Mouse (Mus musculus) midbrain, embryonic 11.5 days (tissue): ENCODE measurements around the gene Ifnlr1. TPM values are rescaled to one million over a fixed set of nuclear protein-coding genes. Genes with fewer than 3 reads are reported as not detected.
A peak's percentile ranks its signal among the peaks of the same experiment; 100 is the strongest.
"Not testable (repeated sequence)": the region's sequence is repeated elsewhere in the genome, so short reads cannot be mapped to it uniquely, and the experiment has no call there.

Experiments used
- ATAC-seq: fragments of 200-750 bp; cut with Nextera tagmentation; 2 replicates; pipeline ENCODE4 v1.8.0; 2017; ENCODE audit warnings: moderate TSS enrichment, moderate library complexity; ENCODE audit not compliant: low FRiP score
- DNase-seq: peaks from one replicate; pipeline ENCODE4 v3.0.0; 2015; ENCODE audit warnings: low spot score; ENCODE audit errors: missing footprints
- H3K27ac ChIP-seq: fragments of 300-500 bp; sonication (generic); 2 replicates; pipeline ENCODE4 v1.5.1; 2014; ENCODE audit warnings: low read depth, low read length
- H3K27me3 ChIP-seq: fragments of 300-500 bp; sonication (generic); 2 replicates; pipeline ENCODE4 v1.6.1; 2014; ENCODE audit warnings: mild to moderate bottlenecking, low read length, moderate library complexity, mixed read lengths; ENCODE audit not compliant: control insufficient read depth, insufficient read depth
- H3K36me3 ChIP-seq: fragments of 300-500 bp; sonication (generic); 2 replicates; pipeline ENCODE4 v1.6.1; 2014; ENCODE audit warnings: mild to moderate bottlenecking, low read length, moderate library complexity, mixed read lengths; ENCODE audit not compliant: control insufficient read depth, insufficient read depth
- H3K4me1 ChIP-seq: fragments of 300-500 bp; sonication (generic); 2 replicates; pipeline ENCODE4 v1.6.1; 2014; ENCODE audit warnings: low read length; ENCODE audit not compliant: control insufficient read depth, insufficient read depth
- H3K4me2 ChIP-seq: fragments of 300-500 bp; sonication (generic); 2 replicates; pipeline ENCODE4 v1.6.1; 2014; ENCODE audit warnings: mild to moderate bottlenecking, moderate library complexity
- H3K4me3 ChIP-seq: fragments of 300-500 bp; sonication (generic); 2 replicates; pipeline ENCODE4 v1.5.1; 2014; ENCODE audit warnings: low read depth, low read length
- H3K9ac ChIP-seq: fragments of 300-500 bp; sonication (generic); 2 replicates; pipeline ENCODE4 v1.6.1; 2014; ENCODE audit warnings: low read length
- H3K9me3 ChIP-seq: fragments of 300-500 bp; sonication (generic); 2 replicates; pipeline ENCODE4 v1.6.1; 2016; ENCODE audit warnings: low read length; ENCODE audit not compliant: control insufficient read depth
- WGBS: fragments of 180-500 bp; shearing (Covaris S2); extraction: QIAGEN DNeasy Blood & Tissue Kit; methylation state at CpG from one replicate; pipeline ENCODE4 v1.1.7; 2014; 5-methylcytosine and 5-hydroxymethylcytosine counted together
- polyA plus RNA-seq: library from polyadenylated mRNA; unstranded; fragments of >200 nt; fragmentation: Nextera tagmentation; extraction: Ambion mirVana; gene quantifications from 2 replicates; pipeline ENCODE4 v1.2.1, GENCODE M21; 2014

Ifnlr1 gene
- polyA plus RNA-seq, result 0.08 and 0.12 TPM in 2 replicates

GRCm38 (mm10) chr4:135685906-135686567 is at the start of gene Ifnlr1:
Ifnlr1 (plus strand) TSS chr4:135686287.
- H3K27me3 ChIP-seq, result peaks cover 39% of the 10 kb centered on the region
- H3K9me3 ChIP-seq, result no peaks in the 10 kb centered on the region
- peak within 1 kb of the TSS; percentile 94 for H3K4me2 ChIP-seq
- peak; percentile 96 for DNase-seq
- peak within 1 kb of the TSS; percentile 55 for H3K9ac ChIP-seq
- peaks cover 4% of the 10 kb centered on the region for H3K4me1 ChIP-seq
- H3K27ac ChIP-seq, result no peak within 1 kb of the TSS
- WGBS, result 2% methylated on average over 41 of the region's 41 CpGs
- no peak for ATAC-seq
- H3K36me3 ChIP-seq, result no peaks in the 10 kb centered on the region
- H3K4me3 ChIP-seq, result peak within 1 kb of the TSS; percentile 52

DNA sequence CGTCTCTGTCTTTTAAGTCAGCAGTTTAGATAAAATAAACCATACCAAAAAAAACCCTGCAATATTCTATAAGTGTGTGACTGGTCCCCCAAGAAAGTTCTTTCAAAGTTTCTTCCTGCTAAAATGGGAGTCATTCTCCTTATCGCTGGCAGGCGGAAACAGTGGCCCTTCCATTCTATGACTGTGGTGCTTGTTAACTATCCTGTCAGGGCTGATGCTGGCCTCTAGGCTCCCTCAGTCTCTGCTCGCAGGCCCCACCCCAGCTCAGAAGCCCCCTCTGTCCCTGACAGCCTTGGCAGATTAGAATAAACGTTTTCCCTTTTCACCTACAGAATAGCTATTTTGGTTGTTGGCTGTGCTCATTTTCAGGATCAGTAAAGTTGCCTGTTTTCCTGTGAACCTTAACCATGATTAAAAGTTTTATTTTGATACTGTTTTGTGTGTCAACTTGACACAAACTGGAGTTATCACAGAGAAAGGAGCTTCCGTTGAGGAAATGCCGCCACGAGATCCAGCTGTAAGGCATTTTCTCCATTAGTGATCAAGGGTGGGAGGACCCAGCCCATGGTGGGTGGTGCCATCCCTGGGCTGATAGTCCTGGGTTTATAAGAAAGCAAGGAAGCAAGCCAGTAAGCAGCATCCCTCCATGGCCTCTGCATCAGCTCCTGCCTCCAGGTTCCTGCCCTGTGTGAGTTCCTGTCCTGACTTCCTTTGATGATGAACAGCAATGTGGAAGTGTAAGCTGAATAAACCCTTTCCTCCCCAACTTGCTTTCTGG is 44.6 kb upstream of the Ifnlr1 start:
- H3K36me3 ChIP-seq, H3K27ac ChIP-seq, H3K4me1 ChIP-seq, DNase-seq, H3K9me3 ChIP-seq, ATAC-seq, H3K4me3 ChIP-seq, H3K27me3 ChIP-seq, H3K9ac ChIP-seq, H3K4me2 ChIP-seq: not testable (repeated sequence)
- WGBS, result 87% methylated on average over 8 of the region's 8 CpGs

GRCm38 (mm10) chr4:135645022-135645637 is 41.0 kb upstream of the Ifnlr1 start:
- WGBS, result 76% methylated on average over 12 of the region's 12 CpGs
- Histone ChIP-seq H3K9ac (no peak overlapping the region), H3K9me3 (no peaks in the 10 kb centered on the region), H3K36me3 (no peaks in the 10 kb centered on the region), H3K27ac (no peak overlapping the region), H3K4me1 (no peaks in the 10 kb centered on the region), H3K27me3 (no peaks in the 10 kb centered on the region), H3K4me2 (no peak overlapping the region), H3K4me3 (no peak overlapping the region)
- DNase-seq (no peak), ATAC-seq (no peak)

GRCm38 (mm10) chr4:135652966-135653607 is 33.0 kb upstream of the Ifnlr1 start:
- H3K9me3 ChIP-seq, result no peaks in the 10 kb centered on the region
- WGBS, result 62% methylated on average over 11 of the region's 11 CpGs
- H3K27me3 ChIP-seq, result no peaks in the 10 kb centered on the region
- no peak overlapping the region for H3K4me2 ChIP-seq
- no peak overlapping the region for H3K27ac ChIP-seq
- no peak for ATAC-seq
- peaks cover 8% of the 10 kb centered on the region for H3K4me1 ChIP-seq
- H3K36me3 ChIP-seq, result no peaks in the 10 kb centered on the region
- no peak for DNase-seq
- H3K4me3 ChIP-seq, result no peak overlapping the region
- H3K9ac ChIP-seq, result no peak overlapping the region

- peaks cover 8% of the 10 kb centered on the region for H3K4me1 ChIP-seq
- no peaks in the 10 kb centered on the region for H3K27me3 ChIP-seq
- H3K9me3 ChIP-seq, result no peaks in the 10 kb centered on the region
- DNase-seq (no peak), ATAC-seq (no peak)
- 95% methylated on average over 7 of the region's 7 CpGs for WGBS
- H3K4me3 ChIP-seq, result no peak overlapping the region
- H3K9ac ChIP-seq, result no peak overlapping the region
- no peaks in the 10 kb centered on the region for H3K36me3 ChIP-seq
- H3K4me2 ChIP-seq, result no peak overlapping the region
- H3K27ac ChIP-seq, result no peak overlapping the region
Measured at GRCm38 (mm10) chr4:135653956-135654355, 32.1 kb upstream of the Ifnlr1 start.

DNA sequence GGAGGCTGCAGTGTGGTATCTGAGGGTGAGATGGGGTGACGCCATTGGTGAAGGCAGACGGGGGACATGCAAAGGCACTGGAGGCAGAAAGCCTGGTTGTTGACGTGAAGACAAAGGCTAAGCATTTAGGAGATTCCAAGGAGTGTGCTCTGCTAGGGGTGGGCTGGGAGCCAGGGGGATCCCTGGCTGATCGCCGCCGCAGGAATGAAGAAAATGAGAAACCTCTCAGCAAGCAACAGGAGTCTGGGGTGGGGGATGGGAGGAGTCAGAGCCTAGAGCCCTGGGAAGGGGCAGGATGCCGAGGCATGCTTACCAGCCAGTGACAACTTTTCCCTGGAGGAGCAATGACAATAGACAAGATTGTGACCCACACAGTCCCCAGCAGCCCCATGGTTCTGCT is 30.6 kb upstream of the Ifnlr1 start:
- no peak overlapping the region for H3K4me3 ChIP-seq
- no peak for DNase-seq
- no peak overlapping the region for H3K9ac ChIP-seq
- H3K4me1 ChIP-seq, result peaks cover 8% of the 10 kb centered on the region
- no peaks in the 10 kb centered on the region for H3K36me3 ChIP-seq
- no peak for ATAC-seq
- no peak overlapping the region for H3K27ac ChIP-seq
- H3K9me3 ChIP-seq, result no peaks in the 10 kb centered on the region
- H3K27me3 ChIP-seq, result no peaks in the 10 kb centered on the region
- WGBS, result 23% methylated on average over 7 of the region's 7 CpGs
- no peak overlapping the region for H3K4me2 ChIP-seq

DNA sequence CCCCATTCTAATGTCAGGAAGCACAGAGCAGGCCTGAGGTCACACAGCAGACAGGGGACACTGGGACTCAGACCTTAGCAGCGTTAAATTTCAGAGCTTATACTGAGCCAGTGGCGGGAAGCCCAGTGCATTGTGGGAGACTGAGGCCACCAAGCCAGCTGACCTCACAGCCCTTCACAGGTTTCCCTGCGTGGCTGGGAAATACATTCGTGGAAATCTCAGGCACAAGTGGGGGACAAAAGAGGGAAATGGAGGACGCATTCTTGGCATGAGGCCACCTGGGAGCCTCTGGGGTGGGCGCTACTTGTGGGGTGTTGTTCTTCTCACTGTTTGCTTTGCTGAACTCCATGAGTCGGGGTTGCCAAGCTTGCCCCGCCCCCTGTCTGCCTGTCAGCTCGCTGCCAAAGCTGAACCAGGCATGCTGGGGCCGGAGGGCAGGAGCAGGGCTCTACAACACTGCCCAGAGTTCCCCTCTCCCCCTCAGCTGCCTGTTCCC is 29.9 kb upstream of the Ifnlr1 start:
- H3K27me3 ChIP-seq, result no peaks in the 10 kb centered on the region
- H3K27ac ChIP-seq, result no peak overlapping the region
- DNase-seq (no peak), ATAC-seq (no peak)
- no peaks in the 10 kb centered on the region for H3K9me3 ChIP-seq
- 41% methylated on average over 10 of the region's 10 CpGs for WGBS
- H3K4me3 ChIP-seq, result no peak overlapping the region
- H3K4me1 ChIP-seq, result peaks cover 8% of the 10 kb centered on the region
- H3K36me3 ChIP-seq, result no peaks in the 10 kb centered on the region
- no peak overlapping the region for H3K9ac ChIP-seq
- H3K4me2 ChIP-seq, result peak overlapping the region; percentile 8

DNA sequence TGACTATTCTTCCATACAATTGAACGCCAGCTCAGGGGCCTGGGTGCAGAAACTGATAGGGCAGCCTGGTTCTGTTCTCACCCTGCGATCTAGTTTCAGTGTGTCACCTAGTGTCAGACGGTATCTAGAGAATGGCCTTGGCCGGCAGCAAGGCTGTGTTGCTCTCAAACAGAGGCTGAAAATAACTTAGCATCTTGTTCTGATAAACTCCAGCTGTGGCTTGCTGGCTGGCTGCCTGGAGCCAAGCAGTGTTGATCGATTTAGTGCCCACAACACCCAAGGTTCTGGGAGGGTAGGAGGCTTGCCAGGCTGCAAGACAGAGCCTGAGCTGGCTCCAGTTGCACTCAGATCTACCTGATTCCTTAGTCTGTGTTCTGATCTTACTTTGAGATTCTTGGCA is 27.6 kb upstream of the Ifnlr1 start:
- Histone ChIP-seq H3K4me2 (no peak overlapping the region), H3K27ac (no peak overlapping the region), H3K4me3 (no peak overlapping the region), H3K9me3 (no peaks in the 10 kb centered on the region), H3K27me3 (no peaks in the 10 kb centered on the region), H3K9ac (no peak overlapping the region), H3K36me3 (no peaks in the 10 kb centered on the region), H3K4me1 (peaks cover 8% of the 10 kb centered on the region)
- no peak for DNase-seq
- ATAC-seq, result no peak
- WGBS, result 81% methylated on average over 5 of the region's 5 CpGs
